Mouse (Mus musculus) cerebellum, adult (tissue): ENCODE measurements around the gene Ralgps1.

Source experiments
- ATAC-seq: cut with Nextera tagmentation; 2 replicates; pipeline ENCODE4 v1.9.2; 2017; ENCODE audit warnings: mild to moderate bottlenecking, moderate library complexity, mixed read lengths; ENCODE audit not compliant: insufficient number of reproducible peaks, low FRiP score, low TSS enrichment

Ralgps1 gene

DNA sequence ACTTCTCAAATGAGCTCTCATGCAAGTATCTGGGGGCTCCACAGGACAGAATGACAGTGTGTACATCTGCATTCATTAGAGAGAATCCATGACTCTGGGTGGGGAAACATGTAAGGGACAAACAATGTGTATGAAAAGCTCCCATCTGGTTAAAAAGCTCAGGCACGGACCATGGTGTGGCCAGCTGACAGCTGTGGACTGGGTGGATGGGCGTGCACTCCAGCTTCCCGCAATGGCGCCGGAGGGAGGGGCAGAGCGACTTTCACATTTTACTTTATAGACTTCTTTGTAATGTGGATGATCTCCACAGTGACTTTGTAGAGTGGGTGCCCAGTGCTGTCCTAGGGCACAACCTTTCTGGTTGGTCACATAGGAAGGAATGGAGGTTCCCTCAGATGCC, 118.5 kb downstream of the Ralgps1 start:
- ATAC-seq = no peak

DNA sequence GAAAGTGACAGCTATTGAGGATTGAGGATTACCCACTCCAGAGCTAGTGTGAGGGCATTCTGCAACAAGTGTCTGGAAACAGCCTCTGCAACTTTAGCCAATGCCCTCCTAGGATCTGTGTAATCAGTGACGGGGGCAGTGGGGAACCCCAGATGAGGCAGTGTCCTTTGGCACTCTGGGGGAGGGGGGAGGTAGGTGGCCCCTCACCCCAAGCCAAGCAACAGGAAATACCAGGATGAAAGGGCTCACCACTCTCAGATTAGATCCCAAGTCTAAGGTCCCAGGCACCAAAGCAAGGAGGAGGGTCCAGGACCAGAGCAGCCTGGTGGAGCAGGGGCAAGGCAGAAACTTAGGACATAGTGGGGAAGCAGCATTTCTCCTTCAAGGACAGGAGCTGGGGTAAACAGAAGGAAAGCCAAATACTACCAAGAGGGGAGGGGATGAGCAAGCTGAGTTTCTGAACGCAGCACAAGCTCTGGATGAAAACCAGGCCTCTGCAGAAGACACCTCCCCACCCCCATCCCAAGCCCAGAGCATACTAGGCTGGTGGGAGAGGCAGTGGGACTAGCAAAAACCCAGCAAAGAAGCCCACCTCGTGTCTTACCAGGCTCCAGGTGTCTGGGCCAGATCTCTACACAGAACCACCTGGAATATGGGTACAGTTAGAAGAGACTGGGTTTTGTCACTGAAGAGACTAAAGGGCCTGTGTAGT, 121.2 kb downstream of the Ralgps1 start:
- ATAC-seq = no peak

DNA sequence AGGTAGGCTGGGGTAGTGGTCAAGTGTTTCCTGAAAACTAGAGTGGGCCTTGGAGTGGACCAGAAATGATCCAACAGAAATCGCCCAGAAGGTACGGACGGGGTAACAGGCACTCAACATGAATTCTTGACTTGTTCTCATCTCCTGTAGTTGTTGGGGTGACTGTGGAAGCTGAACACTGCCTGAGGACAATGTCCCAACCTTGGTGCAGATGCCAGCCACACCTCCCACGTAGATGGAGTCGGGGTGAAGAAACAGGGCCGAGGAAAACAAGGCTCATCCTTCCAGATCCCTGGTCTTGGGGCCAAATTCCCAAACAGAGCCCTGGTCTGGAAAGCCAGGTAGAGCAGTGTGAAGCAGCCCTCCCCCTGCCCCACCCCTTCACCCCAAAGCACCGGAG, 122.7 kb downstream of the Ralgps1 start:
- no peak for ATAC-seq

DNA sequence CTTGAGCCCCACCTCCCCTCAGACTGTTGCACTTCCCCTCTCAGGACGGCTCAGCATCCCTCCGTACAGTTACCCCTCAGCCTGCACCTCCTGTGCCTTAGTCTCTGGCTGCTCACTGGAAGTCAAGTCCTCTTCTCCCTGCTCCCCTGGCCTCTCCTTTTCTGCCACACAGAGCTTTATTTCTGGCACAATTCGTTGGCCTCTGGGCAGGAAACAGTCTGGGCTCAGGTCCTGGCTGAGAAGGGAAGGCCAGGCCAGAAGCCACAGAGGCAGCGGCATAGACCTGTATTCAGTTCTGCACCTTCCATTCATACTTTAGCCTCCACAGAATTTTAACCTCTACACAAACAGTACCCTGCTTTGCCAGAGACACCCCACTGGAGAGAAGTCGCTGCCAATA, 124.4 kb downstream of the Ralgps1 start:
- no peak for ATAC-seq

DNA sequence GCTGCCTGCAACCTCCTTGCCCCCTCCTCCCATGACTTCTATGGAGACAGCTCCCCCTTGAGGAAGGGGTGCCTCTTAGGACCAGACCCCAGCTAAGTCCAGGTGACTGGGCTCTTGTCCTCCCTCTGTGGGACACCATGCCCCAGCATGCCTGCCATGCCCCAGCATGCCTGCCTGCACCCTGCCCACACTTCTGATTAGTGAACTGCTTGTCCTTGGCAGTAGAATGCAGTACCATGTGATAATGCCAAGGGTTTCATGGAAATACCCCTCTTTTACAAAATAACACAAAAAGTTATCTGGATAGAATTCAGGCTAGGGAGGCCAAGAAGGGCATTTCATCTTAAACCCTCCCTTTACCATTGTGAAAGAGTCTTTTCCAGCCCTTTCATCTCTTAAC, 125.9 kb downstream of the Ralgps1 start:
- no peak for ATAC-seq

DNA sequence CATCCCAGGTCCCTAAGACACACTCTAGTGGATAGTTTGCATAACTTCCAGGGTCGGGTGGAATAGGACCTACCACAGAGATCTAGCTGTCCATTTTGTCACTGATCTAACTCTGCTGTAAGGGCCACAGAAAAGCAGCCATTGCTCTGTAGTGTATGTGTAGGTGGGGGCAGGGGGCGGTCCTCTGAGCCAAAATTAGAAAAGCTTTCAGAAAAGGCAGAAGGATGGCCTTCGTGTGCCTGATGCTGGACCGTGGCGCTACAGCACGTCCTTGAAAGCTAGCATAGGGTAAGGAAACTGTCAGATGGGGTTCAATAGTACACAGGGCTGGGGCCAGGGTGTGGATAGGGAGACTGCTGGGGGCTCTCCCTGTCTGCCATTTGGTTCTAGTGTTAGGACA, 126.4 kb downstream of the Ralgps1 start:
- ATAC-seq = no peak

DNA sequence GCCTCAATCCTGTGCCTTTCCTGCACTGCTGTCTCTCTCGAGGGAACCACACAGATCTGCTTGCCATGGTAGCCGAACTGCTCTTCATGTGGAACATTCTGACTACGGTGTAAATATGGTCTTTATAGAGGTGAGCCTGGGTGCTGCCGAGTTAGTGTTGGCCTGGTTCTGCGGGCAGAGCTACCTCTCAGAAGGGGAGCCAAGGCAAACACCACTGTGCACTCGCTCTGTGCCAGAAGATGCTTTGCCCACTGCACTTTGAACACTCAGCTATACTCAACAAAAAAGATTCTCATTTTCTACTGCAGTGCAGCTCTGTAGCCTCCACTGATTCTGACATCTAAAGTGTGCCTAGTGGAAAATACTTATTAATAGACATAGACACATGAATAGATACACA, 133.7 kb downstream of the Ralgps1 start:
- ATAC-seq = no peak

DNA sequence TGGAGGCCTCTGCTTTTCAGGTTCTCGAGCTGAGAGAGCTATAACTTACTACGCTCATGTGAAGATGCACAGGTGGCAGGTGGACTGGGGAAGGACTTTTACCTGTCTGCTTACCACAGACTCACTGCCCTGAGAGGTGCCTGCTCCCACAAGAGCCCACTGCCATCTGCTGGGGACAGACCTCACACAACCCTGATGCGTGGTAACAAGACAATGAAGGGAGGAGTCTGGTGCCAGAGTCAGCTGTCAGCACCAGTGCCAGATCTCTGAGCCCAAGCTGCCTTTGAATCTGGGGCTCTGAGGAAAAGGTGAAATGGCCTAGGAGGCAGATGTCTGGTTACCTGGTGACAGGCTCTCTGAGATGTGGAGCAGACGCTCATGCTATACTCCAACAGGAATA, 136.4 kb downstream of the Ralgps1 start:
- peak; percentile 52; the same call in 1 of the 2 replicates for ATAC-seq

DNA sequence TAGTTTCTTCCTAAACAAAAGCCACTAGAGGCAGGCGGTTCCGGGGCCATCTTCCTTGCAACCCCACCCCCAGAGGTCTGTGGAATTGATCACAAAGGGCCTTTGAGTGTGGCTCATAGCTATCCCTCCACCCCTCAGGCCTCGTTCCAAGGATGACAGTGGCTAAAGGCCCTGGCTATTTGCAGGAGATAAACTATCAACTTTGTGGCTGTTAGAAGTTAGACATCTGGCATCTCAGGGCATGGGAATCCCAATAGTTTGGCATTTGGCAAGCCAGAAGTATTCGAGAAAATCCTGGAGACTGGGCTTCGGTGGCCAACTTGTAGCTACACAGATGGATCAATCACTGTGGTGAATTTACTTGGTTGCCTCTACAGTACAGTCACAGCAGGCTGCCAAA, 137.4 kb downstream of the Ralgps1 start:
- ATAC-seq = no peak

DNA sequence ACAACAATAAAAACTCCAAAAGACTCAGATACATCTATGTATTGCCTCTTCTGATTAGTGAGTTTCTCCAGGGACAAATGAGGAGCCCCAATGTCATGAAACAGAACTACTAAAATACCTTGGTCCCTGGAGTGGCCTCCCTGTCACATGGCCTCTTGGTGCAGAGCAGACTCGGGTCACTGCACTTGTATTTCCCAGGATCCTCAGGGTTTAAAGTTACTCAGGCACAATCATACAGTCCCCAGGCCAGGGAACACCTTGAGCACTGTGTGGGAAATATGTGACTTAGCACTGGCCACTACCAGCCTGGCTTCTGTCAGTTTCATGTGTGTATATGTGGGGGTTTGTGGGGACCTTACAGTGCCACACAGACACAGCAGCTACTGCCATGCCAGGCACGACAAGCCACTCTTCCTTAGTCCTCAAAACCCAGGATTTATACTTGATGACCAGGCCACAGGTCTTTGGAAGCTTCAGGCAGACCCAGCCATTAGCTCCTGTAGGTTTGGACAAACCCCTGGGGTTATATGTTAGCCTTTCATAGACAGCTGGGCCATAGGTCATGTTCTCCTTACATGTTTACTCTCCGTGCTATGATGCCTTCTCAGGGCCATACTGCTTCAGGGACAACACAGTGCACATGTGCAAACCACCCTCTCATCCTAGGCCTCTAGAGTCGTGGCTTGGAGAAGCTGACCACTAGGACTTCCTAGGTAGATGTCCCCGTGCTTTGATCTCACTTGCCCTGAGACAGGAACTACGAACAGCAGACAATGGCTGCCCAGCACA, 138.3 kb downstream of the Ralgps1 start:
- no peak for ATAC-seq

DNA sequence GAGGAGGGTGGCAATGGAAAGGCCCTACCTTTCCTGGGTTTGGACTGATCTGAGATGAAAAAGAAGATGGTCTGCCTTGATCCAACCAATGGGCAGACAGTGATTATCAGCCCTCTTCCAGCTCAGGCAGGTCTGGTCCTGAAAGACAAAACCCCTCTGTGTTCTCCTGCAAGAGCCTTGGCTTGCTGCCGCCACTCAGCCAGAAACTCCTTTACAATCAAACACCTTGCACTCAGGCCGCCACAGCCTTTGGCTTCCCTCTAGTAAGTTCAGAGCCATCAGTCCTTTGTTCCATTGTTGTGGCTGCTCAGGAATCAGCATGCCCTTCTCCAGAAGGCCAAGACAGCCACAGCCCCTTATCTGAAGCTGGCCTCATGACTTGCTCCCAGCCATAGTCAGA, 139.5 kb downstream of the Ralgps1 start:
- ATAC-seq = no peak

DNA sequence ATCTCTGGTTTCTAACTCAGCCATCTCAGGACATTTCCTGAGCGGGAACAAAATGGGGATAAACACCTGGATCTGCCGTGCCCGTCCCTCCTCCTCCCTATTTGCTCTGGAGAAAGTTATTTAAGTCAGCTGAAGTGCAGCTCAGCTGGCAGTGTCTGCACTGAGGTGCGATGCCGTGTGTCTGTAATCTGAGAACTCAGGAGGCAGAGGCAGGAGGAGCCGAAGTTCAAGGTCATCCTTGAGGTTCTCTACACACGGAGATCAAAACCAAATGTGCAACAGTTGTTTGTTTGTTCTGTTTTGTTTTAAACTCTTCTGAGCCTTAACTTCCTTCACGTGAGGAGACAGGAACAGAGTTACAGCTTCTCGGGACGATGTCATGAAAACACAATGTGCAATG, 140.6 kb downstream of the Ralgps1 start:
- ATAC-seq = no peak

DNA sequence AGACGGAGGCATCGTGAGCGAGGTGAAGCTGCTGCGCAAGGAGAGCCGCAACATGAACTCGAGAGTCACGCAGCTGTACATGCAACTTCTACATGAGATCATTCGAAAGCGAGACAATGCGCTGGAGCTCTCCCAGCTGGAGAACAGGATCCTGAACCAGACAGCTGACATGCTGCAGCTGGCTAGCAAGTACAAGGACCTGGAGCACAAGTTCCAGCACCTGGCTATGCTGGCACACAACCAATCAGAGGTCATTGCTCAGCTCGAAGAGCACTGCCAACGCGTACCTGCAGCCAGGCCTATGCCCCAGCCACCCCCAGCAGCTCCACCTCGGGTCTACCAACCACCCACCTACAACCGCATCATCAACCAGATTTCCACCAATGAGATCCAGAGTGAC, 142.7 kb downstream of the Ralgps1 start:
- no peak for ATAC-seq

DNA sequence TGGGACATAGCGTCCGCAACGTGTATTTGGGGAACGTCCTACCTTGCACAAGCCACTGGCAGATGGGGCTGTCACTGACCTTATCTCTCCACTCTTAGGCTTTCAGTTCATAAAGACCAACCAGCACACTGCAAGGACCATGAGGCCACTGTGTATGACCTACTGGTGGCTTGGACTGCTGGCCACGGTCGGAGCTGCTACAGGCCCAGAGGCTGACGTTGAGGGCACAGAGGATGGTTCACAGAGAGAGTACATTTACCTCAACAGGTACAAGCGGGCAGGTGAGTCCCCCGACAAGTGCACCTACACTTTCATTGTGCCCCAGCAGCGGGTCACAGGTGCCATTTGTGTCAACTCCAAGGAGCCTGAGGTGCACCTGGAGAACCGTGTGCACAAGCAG, 143.2 kb downstream of the Ralgps1 start:
- no peak for ATAC-seq

DNA sequence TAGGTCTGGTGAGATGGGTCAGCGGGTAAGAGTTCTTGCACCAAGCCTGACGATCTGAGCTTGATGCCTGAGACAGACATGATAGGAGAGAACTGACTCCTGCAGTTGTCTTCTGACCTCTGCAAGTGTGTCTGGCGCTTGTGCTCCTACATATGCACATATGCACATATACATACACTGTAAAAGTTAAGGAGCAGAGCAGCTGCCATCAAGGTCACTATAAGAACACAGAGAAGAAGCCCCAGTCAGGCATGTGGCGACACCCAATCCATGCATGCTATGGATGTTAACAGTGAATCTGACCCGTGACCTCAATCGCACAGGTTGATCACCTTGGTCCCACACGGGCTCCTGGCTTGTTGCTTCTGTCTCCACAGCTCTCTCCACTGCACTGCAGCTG, 145.4 kb downstream of the Ralgps1 start:
- ATAC-seq = no peak

DNA sequence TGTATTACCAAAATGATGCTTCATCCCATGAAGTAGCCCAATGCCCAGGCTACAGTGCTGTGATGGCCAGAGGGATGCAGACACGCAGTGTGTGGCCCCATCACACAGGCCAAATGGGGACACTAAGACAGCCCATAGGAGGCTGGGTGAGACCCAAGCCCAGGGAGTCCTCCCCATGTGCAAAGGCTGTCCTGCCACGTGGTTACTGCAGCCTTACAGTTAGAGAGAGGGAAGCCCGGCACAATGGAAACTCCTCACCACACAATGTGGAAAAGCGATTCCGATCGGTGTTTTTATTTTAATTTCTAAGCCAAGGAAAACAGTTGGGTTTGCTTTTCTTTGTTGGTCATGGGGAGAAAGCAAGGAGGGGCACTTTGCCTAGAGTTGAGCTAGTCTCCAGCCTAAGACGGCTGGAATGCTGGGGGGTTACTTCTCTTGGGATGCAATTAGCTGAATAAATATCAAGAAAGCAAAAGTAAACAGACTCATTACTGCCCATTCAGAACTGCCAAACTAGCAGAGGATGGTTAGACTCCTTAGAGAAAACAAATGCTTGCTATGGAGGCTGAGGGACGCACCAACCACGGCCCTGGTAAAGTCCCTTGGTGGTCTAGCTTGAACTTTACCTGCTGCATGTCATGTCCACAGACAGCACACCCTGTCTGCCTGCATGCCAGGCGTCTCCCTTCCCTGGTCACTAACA, 147.5 kb downstream of the Ralgps1 start:
- ATAC-seq = no peak

DNA sequence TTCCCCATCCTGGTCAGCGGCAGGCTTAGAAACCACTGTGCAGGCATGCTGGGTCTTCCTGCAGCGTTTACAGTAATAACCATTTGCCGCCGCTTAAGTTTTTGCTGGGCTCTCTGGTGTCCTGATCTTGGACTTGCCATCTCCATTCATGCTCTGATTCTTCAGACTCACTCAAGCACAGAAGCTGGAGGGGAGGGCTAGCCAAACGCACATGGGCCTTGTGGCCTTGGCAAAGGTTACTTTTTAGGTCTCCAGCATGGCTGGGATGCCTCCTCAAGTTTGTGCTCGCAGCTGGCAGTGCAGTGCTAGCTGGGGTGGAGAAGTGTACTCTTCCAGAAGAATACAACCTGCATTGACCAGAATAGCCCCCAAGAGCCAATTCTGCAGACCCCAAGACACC, 148.8 kb downstream of the Ralgps1 start:
- no peak for ATAC-seq

DNA sequence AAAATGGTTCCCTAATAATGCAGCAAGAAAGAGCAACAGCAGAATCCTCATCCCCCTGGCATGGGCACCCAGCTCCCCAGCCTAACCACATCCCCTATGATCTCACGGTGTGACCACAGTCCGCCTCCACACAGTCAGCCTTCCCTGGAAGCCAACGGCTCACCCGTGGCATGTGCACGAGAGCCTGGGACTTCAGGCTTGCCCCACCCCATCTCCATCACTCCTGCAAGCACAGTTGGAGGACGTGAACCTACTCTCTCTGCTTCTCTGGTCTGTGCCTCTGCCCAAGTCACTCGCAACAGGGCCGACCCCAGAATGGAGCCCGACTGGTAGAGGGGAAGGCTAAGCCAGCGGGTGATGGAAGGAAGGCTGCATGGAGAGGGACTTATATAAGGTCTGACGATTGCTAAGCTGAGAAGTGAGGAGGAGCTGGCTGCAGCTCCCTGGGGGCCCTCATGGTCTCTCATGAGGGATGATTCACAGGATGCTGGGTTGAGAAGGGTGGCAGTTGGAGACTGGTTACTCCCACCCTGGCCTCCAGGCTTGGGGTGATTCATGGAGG, 149.9 kb downstream of the Ralgps1 start:
- ATAC-seq = no peak

DNA sequence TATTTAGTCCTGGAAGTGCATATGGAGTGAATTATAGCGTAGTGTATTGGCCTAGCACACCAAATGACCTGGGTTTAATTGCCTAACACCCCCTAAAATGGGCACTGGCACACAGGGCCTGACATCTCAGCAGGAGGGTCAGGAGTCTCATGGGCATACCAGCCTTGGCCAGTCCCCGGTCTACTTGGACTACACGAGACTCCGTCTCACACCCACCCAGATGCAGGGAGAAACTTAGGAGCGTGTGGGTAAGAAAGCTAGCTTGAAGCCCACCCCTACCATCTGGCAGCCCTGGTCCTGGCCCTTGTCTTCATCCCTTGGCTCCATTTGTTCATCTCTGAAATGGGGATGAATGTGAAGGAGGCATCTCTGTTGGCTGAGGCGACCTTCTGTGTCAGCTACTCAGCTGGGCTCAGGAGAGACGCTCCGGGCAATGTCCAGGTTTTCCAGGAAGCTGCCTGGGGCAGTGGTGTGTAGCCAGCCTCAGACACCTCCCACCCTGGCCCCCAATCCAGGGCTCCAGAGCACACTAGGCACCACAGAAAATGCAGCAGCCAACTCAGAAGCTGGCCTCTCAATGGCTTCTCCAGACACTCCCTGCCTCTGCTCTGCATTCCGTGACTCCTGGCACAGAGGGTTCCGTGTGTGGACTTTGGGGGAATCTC, 150.5 kb downstream of the Ralgps1 start:
- ATAC-seq = no peak

DNA sequence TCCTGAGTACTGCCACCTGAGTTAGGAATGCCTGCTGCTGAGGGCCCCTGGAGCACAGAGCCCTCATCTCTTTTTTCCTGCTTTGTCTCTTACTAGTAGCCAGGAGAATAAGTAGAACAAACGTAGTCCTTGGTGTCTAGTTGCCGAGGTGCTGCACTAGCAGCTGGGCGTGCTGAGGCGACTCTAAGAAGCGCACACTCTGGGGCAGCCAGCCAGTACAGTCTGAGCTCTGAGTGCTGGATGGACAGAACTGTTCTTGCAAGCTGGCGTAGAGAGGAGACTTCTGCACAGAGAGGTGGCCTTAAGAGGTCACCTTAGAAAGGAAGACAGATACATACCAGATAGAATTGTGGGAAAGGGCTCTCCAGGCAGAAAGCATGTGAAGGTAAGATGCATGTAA, 151.0 kb downstream of the Ralgps1 start:
- no peak for ATAC-seq

DNA sequence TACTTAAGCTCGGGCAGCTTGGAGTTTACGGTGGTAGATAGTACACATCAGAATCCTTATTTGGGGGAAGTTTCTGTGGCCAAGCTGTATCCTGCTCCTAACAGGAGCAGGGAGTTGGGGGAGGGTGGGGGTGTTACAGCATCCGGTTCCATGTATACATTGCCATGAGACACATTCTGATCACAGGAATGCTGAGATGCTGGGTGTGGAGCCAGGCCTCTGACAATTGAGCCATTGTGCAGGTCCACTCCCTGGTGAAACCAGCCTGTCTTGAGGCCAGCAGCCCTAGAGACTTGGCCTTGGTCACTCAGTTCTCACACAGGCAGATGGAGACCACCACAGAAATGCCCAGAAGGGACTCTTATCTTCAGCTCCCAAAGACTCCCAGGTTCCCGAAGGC, 151.6 kb downstream of the Ralgps1 start:
- ATAC-seq = no peak
